Mouse (Mus musculus) heart, embryonic 14.5 days (tissue): ENCODE results near the gene Zfp414. TPM values are rescaled to one million over a fixed set of nuclear protein-coding genes. Genes with fewer than 3 reads are reported as not detected.
"Not testable (repeated sequence)": the region's sequence is repeated elsewhere in the genome, so short reads cannot be mapped to it uniquely, and the experiment has no call there.

ENCODE experiments used
- ATAC-seq: fragments of 200-750 bp; cut with Nextera tagmentation; 2 replicates; pipeline ENCODE4 v1.8.0; 2017; ENCODE audit warnings: low read depth, moderate TSS enrichment; ENCODE audit not compliant: insufficient number of reproducible peaks, insufficient read depth, low FRiP score
- H3K27ac ChIP-seq, 2 experiments: fragments of 200-500 bp in 1 of 2; fragments of 300-500 bp in 1 of 2; sonication (generic) in 1 of 2; replicated peaks in 1 of 2; 2 replicates each; pipeline ENCODE4 v1.5.1; 2012 to 2014; ENCODE audit warnings: low read depth in 2 of 2, low read length in 2 of 2, control low read depth in 1 of 2, mild to moderate bottlenecking in 1 of 2, mixed read lengths in 1 of 2; ENCODE audit not compliant: control insufficient read depth in 1 of 2, insufficient read depth in 1 of 2
- H3K27me3 ChIP-seq: fragments of 300-500 bp; sonication (generic); 2 replicates; pipeline ENCODE4 v1.6.1; 2014; ENCODE audit warnings: mild to moderate bottlenecking, low read length, control low read depth; ENCODE audit not compliant: control insufficient read depth, insufficient read depth
- H3K36me3 ChIP-seq: fragments of 300-500 bp; sonication (generic); 2 replicates; pipeline ENCODE4 v1.6.1; 2014; ENCODE audit warnings: mild to moderate bottlenecking, control low read depth, low read length, mixed read lengths; ENCODE audit not compliant: control insufficient read depth, insufficient read depth
- H3K4me1 ChIP-seq, 2 experiments: fragments of 200-500 bp in 1 of 2; fragments of 300-500 bp in 1 of 2; sonication (generic) in 1 of 2; 2 replicates each; pipeline ENCODE4 v1.6.1; 2012 to 2014; ENCODE audit warnings: low read length in 2 of 2, control low read depth in 1 of 2, mixed read lengths in 1 of 2; ENCODE audit not compliant: control insufficient read depth in 2 of 2, insufficient read depth in 2 of 2
- H3K4me2 ChIP-seq: fragments of 300-500 bp; sonication (generic); 2 replicates; pipeline ENCODE4 v1.6.1; 2014; ENCODE audit warnings: mild to moderate bottlenecking, low read length
- H3K4me3 ChIP-seq, 2 experiments: fragments of 200-500 bp in 1 of 2; fragments of 300-500 bp in 1 of 2; sonication (generic) in 1 of 2; 2 replicates each; pipeline ENCODE4 v1.5.1; 2012 to 2014; ENCODE audit warnings: low read length in 2 of 2, mild to moderate bottlenecking in 2 of 2, control low read depth in 1 of 2, low read depth in 1 of 2, moderate library complexity in 1 of 2; ENCODE audit not compliant: control insufficient read depth in 1 of 2, insufficient read depth in 1 of 2
- H3K9ac ChIP-seq: fragments of 300-500 bp; sonication (generic); 2 replicates; pipeline ENCODE4 v1.6.1; 2014; ENCODE audit warnings: mild to moderate bottlenecking, low read length
- H3K9me3 ChIP-seq: fragments of 300-500 bp; sonication (generic); 2 replicates; pipeline ENCODE4 v1.6.1; 2016; ENCODE audit warnings: low read length, control low read depth; ENCODE audit not compliant: control insufficient read depth
- WGBS: fragments of 180-500 bp; shearing (Covaris S2); extraction: QIAGEN DNeasy Blood & Tissue Kit; methylation state at CpG from one replicate; pipeline ENCODE4 v1.1.7; 2014; 5-methylcytosine and 5-hydroxymethylcytosine counted together
- polyA plus RNA-seq: library from polyadenylated mRNA; unstranded; fragments of >200 nt; fragmentation: Nextera tagmentation; extraction: Ambion mirVana; gene quantifications from 2 replicates; pipeline ENCODE4 v1.2.1, GENCODE M21; 2014

Zfp414 gene
- polyA plus RNA-seq, 1 experiment from 2014 or later, result 51.5 TPM

DNA sequence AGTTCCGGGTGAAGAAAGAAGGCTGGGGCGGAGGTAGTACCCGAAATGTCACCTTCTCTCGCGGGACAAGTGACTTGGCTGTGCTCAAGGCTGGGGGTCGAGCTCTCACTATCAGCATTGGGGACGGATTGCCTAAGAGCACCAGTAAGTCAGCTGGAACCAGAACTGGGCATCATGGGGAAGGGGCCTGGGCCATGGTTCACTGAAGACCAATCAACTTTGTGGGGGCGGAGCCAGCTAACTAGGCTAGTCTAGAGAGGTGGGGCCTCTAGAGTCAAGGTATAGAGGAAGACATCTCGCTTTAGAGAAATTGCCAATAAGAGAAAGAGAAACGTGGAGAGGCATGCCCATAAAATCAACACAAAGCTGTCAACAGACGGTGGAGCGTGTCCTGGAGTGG lies 26.9 kb upstream of the Zfp414 start:
- no peak for ATAC-seq
- H3K4me2 ChIP-seq, result no peak overlapping the region
- no peak overlapping the region for H3K4me3 ChIP-seq
- H3K9me3 ChIP-seq, result peaks cover 9% of the 10 kb centered on the region
- H3K36me3 ChIP-seq, result no peaks in the 10 kb centered on the region
- WGBS, result 82% methylated on average over 12 of the region's 12 CpGs
- no peak overlapping the region for H3K27ac ChIP-seq
- no peak overlapping the region for H3K9ac ChIP-seq
- H3K27me3 ChIP-seq, result no peaks in the 10 kb centered on the region
- no peaks in the 10 kb centered on the region for H3K4me1 ChIP-seq

DNA sequence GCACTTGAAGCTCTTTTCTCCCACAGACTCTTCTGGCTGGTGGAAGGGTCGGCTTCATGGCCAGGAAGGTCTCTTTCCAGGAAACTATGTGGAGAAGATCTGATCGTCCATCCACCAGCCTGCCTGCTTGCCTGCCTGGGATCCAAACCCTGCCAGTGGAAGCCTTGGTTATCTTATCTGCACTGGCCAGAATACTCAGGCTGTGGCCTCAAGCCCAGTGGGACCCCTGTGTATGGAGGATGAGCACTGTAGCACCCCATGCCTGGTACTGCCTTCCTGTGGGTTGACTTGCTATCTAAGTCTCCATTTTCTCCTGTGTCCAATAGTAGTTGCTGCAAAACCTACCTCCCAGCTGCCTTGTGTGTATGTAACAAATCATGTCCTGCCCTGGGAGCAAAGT lies 21.6 kb upstream of the Zfp414 start:
- ATAC-seq, result no peak
- Histone ChIP-seq H3K4me2 (no peak overlapping the region), H3K36me3 (no peaks in the 10 kb centered on the region), H3K9ac (no peak overlapping the region), H3K4me3 (no peak overlapping the region), H3K9me3 (no peaks in the 10 kb centered on the region), H3K27ac (no peak overlapping the region), H3K27me3 (no peaks in the 10 kb centered on the region), H3K4me1 (no peaks in the 10 kb centered on the region)
- WGBS, result 33% methylated on average over 2 of the region's 2 CpGs

DNA sequence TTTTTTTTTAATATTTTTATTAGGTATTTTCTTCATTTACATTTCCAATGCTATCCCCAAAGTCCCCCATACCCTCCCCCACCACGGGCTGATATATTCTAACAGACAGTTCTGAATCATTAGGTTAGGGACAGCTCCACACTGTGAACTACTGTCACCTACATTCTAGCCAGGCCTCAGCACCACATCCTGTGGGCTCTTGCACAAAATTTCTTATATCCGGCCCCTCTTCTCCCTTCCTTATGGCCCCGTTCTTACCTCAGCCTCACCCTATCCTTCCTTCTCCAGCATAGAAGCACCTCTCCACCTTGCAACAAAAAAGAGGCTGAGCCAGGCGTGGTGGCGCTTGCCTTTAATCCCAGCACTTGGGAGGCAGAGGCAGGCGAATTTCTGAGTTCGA lies 18.3 kb upstream of the Zfp414 start:
- H3K27me3 ChIP-seq, result no peaks in the 10 kb centered on the region
- no peak overlapping the region for H3K9ac ChIP-seq
- no peaks in the 10 kb centered on the region for H3K9me3 ChIP-seq
- H3K4me2 ChIP-seq, result no peak overlapping the region
- no peak overlapping the region for H3K27ac ChIP-seq
- no peaks in the 10 kb centered on the region for H3K36me3 ChIP-seq
- H3K4me1 ChIP-seq, result no peaks in the 10 kb centered on the region
- H3K4me3 ChIP-seq, result no peak overlapping the region
- no peak for ATAC-seq
- WGBS, result 82% methylated on average over 6 of the region's 7 CpGs

DNA sequence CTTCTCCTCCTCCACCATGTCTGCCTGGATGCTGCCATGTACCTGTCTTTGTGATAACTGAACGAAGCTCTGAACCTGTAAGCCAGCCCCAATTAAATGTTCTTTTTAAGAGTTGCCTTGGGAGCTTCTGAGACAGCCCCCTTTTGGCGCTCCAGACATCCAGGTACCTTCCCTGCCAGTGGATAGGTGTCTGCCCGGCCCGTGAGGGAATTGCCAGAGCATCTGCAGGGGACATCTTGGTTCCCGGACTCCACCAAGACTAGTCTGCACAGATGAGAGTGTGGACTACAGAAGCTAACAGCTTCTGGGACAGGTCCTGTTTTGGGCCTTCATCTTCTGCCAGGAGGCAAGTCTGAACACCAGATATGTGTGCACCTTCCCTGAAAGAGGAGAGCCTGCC lies 15.2 kb upstream of the Zfp414 start:
- H3K36me3 ChIP-seq, H3K4me1 ChIP-seq, H3K27ac ChIP-seq, H3K27me3 ChIP-seq, H3K4me2 ChIP-seq, H3K9ac ChIP-seq, H3K4me3 ChIP-seq, ATAC-seq, H3K9me3 ChIP-seq: not testable (repeated sequence)
- WGBS, result 71% methylated on average over 5 of the region's 5 CpGs

DNA sequence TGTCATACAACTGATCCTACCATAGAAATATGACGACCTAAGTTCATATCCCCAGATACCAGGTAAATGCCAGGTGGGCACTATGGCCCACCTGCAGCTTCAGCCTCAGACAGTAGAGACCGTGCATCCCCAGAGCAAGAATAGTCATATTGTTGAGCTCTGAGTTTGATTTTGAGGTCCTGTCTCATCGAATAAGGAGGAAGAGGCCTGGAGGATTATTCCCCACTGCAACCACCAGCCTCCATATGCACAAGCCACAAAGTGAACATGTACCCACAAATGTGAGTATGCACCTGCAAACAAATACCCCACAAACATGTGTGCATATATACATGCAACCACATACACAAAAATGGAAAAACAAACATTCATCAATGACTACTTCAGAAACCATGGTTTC lies 1.6 kb upstream of the Zfp414 start:
- 84% methylated on average over 3 of the region's 3 CpGs for WGBS

DNA sequence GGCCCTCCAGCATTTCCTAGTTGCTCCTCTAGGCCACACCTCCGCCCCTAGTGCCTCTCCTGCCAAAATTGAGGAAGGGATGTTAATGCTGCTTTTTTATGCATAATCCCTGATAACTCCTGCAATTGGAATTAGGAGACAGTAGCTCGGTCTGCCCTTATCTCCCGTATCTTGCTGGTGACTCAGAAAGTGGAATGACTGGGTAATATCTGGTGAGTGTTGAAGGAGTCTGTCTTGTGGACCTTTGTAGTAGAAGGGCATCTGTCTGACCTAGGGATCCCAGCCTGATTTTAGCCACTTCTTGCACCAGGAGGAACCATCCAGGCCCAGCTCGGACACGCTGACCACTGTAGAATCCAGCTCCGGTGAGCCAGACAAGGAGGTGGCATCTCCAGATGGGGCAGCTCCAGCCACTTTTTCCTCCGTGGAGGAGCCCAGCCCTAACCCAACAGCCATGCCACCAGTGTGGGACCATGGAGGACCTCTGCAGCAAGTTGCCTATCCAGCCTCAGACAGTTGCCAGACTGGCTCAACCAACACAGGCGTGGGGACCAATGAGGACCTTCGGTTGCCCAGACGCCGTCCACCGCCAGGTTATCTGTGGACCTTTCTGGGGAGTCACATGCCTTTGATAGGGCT lies 716 bp downstream of the Zfp414 start:
- peaks cover 24% of the 10 kb centered on the region for H3K36me3 ChIP-seq
- H3K9ac ChIP-seq, result peak overlapping the region; percentile 88
- H3K9me3 ChIP-seq, result no peaks in the 10 kb centered on the region
- H3K27me3 ChIP-seq, result no peaks in the 10 kb centered on the region
- peaks cover 11 to 15% of the 10 kb centered on the region in 2 experiments for H3K4me1 ChIP-seq
- H3K4me2 ChIP-seq, result peak overlapping the region; percentile 82
- ATAC-seq, result no peak
- peak overlapping the region; percentile 56 to 98 for H3K27ac ChIP-seq
- peak overlapping the region; percentile 70 for H3K4me3 ChIP-seq
- 54% methylated on average over 12 of the region's 12 CpGs for WGBS

More for the DNA sequence above, 1.6 kb upstream of the Zfp414 start:
- H3K36me3 ChIP-seq, result peaks cover 19% of the 10 kb centered on the region
- H3K9me3 ChIP-seq, result no peaks in the 10 kb centered on the region
- H3K4me2 ChIP-seq, result no peak overlapping the region
- H3K4me1 ChIP-seq, result peaks cover 11 to 15% of the 10 kb centered on the region in 2 experiments
- H3K4me3 ChIP-seq, result no peak overlapping the region
- H3K27ac ChIP-seq, result no peak overlapping the region
- no peaks in the 10 kb centered on the region for H3K27me3 ChIP-seq
- H3K9ac ChIP-seq, result no peak overlapping the region
- ATAC-seq, result no peak

DNA sequence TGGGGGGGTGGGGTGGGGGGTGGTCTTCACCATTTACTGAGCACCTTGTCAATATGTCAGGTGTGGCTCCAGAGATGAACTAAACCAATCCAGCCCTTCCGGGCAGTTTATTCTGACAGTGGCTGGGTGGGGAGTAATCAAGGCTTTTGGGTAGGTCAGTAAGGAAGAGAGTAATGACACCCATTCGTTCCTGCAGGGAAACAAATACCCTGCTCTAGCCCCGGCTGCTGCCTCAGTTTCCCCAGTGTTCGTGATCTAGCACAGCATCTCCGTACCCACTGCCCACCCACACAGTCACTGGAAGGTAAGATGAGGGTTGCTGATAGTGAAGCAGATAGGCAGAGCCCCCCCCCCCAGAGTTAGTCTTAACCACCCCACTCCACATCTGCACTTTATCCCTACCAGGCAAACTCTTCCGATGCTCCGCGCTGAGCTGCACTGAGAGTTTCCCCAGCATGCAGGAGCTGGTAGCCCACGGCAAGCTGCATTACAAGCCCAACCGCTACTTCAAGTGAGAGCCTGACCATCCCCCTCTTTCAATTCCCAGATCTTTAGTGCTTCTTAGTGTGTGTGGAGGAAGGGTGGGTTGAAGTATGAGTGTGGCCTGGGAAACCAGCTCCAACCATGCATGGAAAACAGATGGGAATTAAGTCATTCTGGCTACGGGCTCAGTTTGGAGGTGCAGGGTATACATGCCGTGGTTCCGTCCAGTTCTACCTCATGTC lies 1.4 kb downstream of the Zfp414 start:
- Histone ChIP-seq H3K27me3 (no peaks in the 10 kb centered on the region), H3K9me3 (no peaks in the 10 kb centered on the region), H3K27ac (no peak overlapping the region), H3K9ac (0 out of 2 replicates have a peak overlapping the region, but pooled peaks have one; percentile 23), H3K36me3 (peaks cover 24% of the 10 kb centered on the region), H3K4me3 (peak overlapping the region in 1 of 2 experiments; percentile 70; a peak in 1 of 4 replicates), H3K4me1 (peaks cover 11 to 15% of the 10 kb centered on the region in 2 experiments), H3K4me2 (peak overlapping the region; percentile 82)
- WGBS, result 79% methylated on average over 13 of the region's 13 CpGs
- no peak for ATAC-seq
